Mouse (Mus musculus): ENCODE data around the gene Shroom4. TPM values are rescaled to one million over a fixed set of nuclear protein-coding genes. Genes with fewer than 3 reads are reported as not detected.

Gene Shroom4
- polyA plus RNA-seq, 1 experiment, result 2.0 TPM

DNA sequence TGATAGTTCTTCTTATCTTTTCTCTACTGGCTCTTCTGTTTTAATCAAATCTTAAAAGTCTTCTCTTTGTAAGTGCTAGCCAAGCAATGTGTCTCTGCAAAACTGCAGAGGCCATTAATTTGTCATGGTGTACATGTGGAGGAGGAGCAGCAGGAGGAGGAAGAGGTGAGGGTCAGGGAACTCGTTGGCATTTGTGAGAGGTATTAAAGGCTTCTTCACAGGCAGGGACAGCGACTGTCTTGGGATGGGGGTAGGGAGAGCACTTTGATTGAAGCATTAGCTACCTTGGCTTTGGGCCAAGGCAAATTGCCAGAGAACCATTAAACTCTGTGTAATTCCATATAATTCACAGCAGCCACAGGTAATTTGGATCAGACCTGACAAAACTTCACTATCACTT is 96.7 kb downstream of the Shroom4 start:
- no peak for TF ChIP-seq CTCF (IDR thresholded peaks at IDR 0.05; ENCODE audit: borderline replicate concordance, insufficient read depth, low read depth, low read length)
- TF ChIP-seq POLR2A (IDR thresholded peaks at IDR 0.05; ENCODE audit: borderline replicate concordance, insufficient read depth, low read length), result no peak
- H3K4me1 ChIP-seq (ENCODE audit: control insufficient read depth, insufficient read depth, low read length), result no peaks in the 10 kb centered on the region
- no peak for DNase-seq
- no peak overlapping the region for H3K27ac ChIP-seq (ENCODE audit: insufficient read depth, low read length)
- no peak overlapping the region for H3K4me3 ChIP-seq (replicated peaks; ENCODE audit: insufficient read depth, low read depth, low read length)
- 25% methylated on average over 2 of the region's 2 CpGs for WGBS
- no peaks in the 10 kb centered on the region for H3K27me3 ChIP-seq (ENCODE audit: control insufficient read depth, insufficient read depth, low read length)

DNA sequence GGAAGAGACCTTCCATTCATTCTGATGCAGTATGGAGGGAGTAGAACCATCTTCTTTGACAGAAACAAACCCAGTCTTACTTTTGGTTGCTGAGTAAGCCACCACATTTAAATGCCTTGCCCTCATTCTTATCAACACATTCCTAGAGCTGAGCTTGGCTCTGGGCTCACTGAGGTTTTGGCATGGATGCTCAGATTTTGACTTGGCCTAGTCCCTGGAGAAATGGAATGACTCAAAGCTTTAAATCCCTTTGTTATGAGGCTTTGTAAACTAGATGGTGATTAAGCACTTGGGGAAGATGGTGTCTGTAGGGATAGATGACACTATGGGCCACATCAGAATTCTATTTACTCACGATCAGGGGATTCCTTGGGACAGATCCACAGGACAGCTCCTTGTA is 102.2 kb downstream of the Shroom4 start:
- peak in 1 of 2 experiments; percentile 1 for DNase-seq
- Histone ChIP-seq H3K4me1 (ENCODE audit: control insufficient read depth, insufficient read depth, low read length) (no peaks in the 10 kb centered on the region), H3K4me3 (replicated peaks; ENCODE audit: insufficient read depth, low read depth, low read length) (no peak overlapping the region), H3K27ac (ENCODE audit: insufficient read depth, low read length) (no peak overlapping the region), H3K27me3 (ENCODE audit: control insufficient read depth, insufficient read depth, low read length) (no peaks in the 10 kb centered on the region)
- TF ChIP-seq CTCF (IDR thresholded peaks at IDR 0.05; ENCODE audit: borderline replicate concordance, insufficient read depth, low read depth, low read length) (no peak), POLR2A (IDR thresholded peaks at IDR 0.05; ENCODE audit: borderline replicate concordance, insufficient read depth, low read length) (no peak)
- 33% methylated on average over 1 of the region's 1 CpGs for WGBS

DNA sequence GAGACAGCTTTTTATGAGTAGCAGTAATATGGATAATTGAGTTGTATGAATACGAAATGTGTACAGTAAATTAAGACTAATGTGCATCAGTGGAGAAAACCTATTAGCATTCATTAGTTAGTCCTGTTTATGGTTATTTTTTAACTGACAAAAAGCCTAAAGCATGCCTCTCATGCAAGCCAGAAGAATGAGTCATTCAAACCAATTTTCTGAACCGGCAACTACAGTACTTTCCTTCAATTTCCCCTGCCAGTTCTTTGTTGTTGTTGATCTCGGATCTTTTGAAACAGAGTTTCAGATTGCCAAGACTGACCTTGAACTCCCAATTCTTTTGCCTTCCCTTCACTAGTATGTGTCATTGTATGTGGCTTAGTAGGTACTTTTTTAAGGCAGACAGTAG is 117.6 kb downstream of the Shroom4 start:
- 73% methylated on average over 3 of the region's 3 CpGs for WGBS
- no peaks in the 10 kb centered on the region for H3K4me1 ChIP-seq (ENCODE audit: control insufficient read depth, insufficient read depth, low read length)
- no peak overlapping the region for H3K27ac ChIP-seq (ENCODE audit: insufficient read depth, low read length)
- TF ChIP-seq CTCF (IDR thresholded peaks at IDR 0.05; ENCODE audit: borderline replicate concordance, insufficient read depth, low read depth, low read length), result no peak
- TF ChIP-seq POLR2A (IDR thresholded peaks at IDR 0.05; ENCODE audit: borderline replicate concordance, insufficient read depth, low read length), result no peak
- no peaks in the 10 kb centered on the region for H3K27me3 ChIP-seq (ENCODE audit: control insufficient read depth, insufficient read depth, low read length)
- no peak overlapping the region for H3K4me3 ChIP-seq (replicated peaks; ENCODE audit: insufficient read depth, low read depth, low read length)
- DNase-seq, result no peak

DNA sequence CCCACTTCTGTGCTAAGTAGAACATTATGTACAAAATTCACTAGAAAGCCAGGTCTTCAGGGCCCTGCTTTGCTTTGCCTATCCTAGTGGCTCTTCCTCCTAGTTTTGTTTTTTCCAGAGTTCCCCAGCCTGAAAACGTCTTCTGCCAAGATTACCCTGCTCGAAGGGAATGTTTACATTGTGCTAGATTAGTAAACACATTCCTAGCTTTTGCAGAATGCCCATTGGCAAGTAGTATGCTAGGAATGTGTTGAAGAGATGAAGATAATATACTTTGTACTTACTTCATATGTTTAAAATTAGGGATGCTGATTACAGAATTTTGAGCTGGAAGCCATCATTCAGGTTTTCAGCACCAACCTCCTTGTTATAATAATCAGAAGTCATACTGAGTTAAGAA is 118.8 kb downstream of the Shroom4 start:
- no peak overlapping the region for H3K27ac ChIP-seq (ENCODE audit: insufficient read depth, low read length)
- no peak overlapping the region for H3K4me3 ChIP-seq (replicated peaks; ENCODE audit: insufficient read depth, low read depth, low read length)
- no peak for DNase-seq
- 72% methylated on average over 2 of the region's 2 CpGs for WGBS
- no peaks in the 10 kb centered on the region for H3K27me3 ChIP-seq (ENCODE audit: control insufficient read depth, insufficient read depth, low read length)
- H3K4me1 ChIP-seq (ENCODE audit: control insufficient read depth, insufficient read depth, low read length), result no peaks in the 10 kb centered on the region
- TF ChIP-seq POLR2A (IDR thresholded peaks at IDR 0.05; ENCODE audit: borderline replicate concordance, insufficient read depth, low read length) (no peak), CTCF (IDR thresholded peaks at IDR 0.05; ENCODE audit: borderline replicate concordance, insufficient read depth, low read depth, low read length) (no peak)

DNA sequence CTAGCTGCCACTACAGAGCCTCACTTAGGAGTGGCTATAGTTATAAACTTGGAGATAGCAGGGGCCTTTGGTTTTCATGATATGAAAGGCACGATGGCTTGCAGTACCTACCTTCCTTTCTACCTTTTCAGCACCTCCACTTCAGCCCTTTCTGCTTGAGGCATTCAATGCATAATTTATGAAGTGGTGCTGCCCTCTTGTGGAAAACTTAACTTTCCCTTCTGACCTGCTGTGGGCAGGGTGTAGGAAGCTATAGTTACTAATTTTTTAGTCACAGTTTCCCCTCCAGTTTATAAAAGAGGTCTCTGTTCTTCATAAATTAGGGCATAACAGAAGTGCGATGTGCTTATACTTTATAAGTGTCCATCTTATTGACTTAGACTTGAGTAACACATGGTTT is 123.3 kb downstream of the Shroom4 start:
- Histone ChIP-seq H3K4me3 (replicated peaks; ENCODE audit: insufficient read depth, low read depth, low read length) (no peak overlapping the region), H3K4me1 (ENCODE audit: control insufficient read depth, insufficient read depth, low read length) (no peaks in the 10 kb centered on the region), H3K27me3 (ENCODE audit: control insufficient read depth, insufficient read depth, low read length) (no peaks in the 10 kb centered on the region), H3K27ac (ENCODE audit: insufficient read depth, low read length) (no peak overlapping the region)
- 80% methylated on average over 2 of the region's 2 CpGs for WGBS
- DNase-seq, result peak in 1 of 2 experiments; percentile 0
- TF ChIP-seq CTCF (IDR thresholded peaks at IDR 0.05; ENCODE audit: borderline replicate concordance, insufficient read depth, low read depth, low read length) (no peak), POLR2A (IDR thresholded peaks at IDR 0.05; ENCODE audit: borderline replicate concordance, insufficient read depth, low read length) (no peak)

DNA sequence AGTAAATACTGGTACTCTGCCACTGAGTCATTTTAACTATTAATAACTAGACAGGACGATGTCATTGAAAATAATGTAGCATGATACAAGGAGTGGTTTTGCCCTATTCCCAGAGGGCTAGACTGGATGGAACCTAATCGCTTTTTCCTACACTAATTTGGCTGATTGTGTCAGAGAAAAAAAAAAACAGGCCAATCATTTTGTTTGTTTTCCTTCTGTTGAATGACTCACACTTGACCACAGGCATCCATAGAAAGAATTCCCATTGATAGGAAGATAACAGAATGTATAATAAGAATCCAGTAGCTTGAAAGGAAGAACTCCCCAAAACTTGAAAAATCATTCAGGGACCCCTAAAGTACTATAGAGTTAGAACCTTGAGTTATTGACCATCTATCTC is 137.0 kb downstream of the Shroom4 start:
- Histone ChIP-seq H3K27me3 (ENCODE audit: control insufficient read depth, insufficient read depth, low read length) (no peaks in the 10 kb centered on the region), H3K27ac (ENCODE audit: insufficient read depth, low read length) (no peak overlapping the region), H3K4me1 (ENCODE audit: control insufficient read depth, insufficient read depth, low read length) (no peaks in the 10 kb centered on the region), H3K4me3 (replicated peaks; ENCODE audit: insufficient read depth, low read depth, low read length) (no peak overlapping the region)
- 73% methylated on average over 2 of the region's 2 CpGs for WGBS
- TF ChIP-seq POLR2A (IDR thresholded peaks at IDR 0.05; ENCODE audit: borderline replicate concordance, insufficient read depth, low read length) (no peak), CTCF (IDR thresholded peaks at IDR 0.05; ENCODE audit: borderline replicate concordance, insufficient read depth, low read depth, low read length) (no peak)
- DNase-seq, result no peak

DNA sequence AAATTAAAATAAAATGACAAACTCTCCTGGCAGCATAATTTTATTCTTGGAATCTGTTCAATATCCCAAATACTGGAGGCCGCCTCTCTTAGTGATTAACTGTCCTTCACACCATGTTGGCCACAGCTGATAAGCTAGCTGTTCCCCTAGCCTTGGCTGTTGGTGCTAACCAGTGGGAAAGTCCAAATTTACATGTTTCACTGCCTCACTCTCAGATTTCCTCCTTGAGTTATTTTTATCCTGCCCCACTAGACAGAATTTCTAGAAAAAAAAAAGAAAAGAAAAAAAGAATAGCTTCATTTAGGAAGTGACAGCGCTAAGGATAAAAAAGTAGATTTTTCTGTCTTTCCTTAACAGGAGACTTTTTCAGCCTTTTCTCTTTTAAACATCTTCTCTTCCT is 138.0 kb downstream of the Shroom4 start:
- 64% methylated on average over 2 of the region's 2 CpGs for WGBS

DNA sequence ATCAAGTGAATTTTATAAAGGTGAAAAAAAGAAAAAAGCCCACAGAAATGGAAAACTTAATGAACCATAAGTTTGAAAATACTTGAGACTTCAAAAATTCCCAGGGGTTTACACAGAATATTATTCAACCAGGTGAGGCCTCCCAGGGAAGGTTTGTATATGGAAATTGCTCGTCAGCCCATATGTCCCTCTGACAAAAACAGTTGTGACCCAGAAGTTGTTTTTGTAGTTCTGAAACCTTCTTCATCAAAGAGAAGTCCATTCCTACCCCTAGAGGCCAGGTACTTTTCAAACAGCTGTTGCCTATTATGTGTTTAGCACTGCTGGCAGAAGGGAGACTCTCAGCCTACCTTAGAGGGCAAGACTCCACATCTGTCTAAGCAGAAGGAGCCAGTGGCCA is 165.4 kb downstream of the Shroom4 start:
- no peak overlapping the region for H3K27ac ChIP-seq (ENCODE audit: insufficient read depth, low read length)
- H3K4me3 ChIP-seq (replicated peaks; ENCODE audit: insufficient read depth, low read depth, low read length), result no peak overlapping the region
- 87% methylated on average over 1 of the region's 1 CpGs for WGBS
- no peak for DNase-seq
- no peak for TF ChIP-seq POLR2A (IDR thresholded peaks at IDR 0.05; ENCODE audit: borderline replicate concordance, insufficient read depth, low read length)
- no peak for TF ChIP-seq CTCF (IDR thresholded peaks at IDR 0.05; ENCODE audit: borderline replicate concordance, insufficient read depth, low read depth, low read length)
- no peaks in the 10 kb centered on the region for H3K4me1 ChIP-seq (ENCODE audit: control insufficient read depth, insufficient read depth, low read length)
- no peaks in the 10 kb centered on the region for H3K27me3 ChIP-seq (ENCODE audit: control insufficient read depth, insufficient read depth, low read length)

More for the DNA sequence above, 138.0 kb downstream of the Shroom4 start:
- no peaks in the 10 kb centered on the region for H3K4me1 ChIP-seq (ENCODE audit: control insufficient read depth, insufficient read depth, low read length)
- H3K27ac ChIP-seq (ENCODE audit: insufficient read depth, low read length), result no peak overlapping the region
- no peak for DNase-seq
- H3K27me3 ChIP-seq (ENCODE audit: control insufficient read depth, insufficient read depth, low read length), result no peaks in the 10 kb centered on the region
- no peak for TF ChIP-seq POLR2A (IDR thresholded peaks at IDR 0.05; ENCODE audit: borderline replicate concordance, insufficient read depth, low read length)
- no peak for TF ChIP-seq CTCF (IDR thresholded peaks at IDR 0.05; ENCODE audit: borderline replicate concordance, insufficient read depth, low read depth, low read length)
- no peak overlapping the region for H3K4me3 ChIP-seq (replicated peaks; ENCODE audit: insufficient read depth, low read depth, low read length)

All from cerebellum, adult 2 months (tissue).